Mouse (Mus musculus) embryo, embryonic 11.5 days (tissue): Measurements from ENCODE around the gene Zdhhc11.
A peak's percentile ranks its signal among the peaks of the same experiment; 100 is the strongest.
"Not testable (repeated sequence)": the region's sequence is repeated elsewhere in the genome, so short reads cannot be mapped to it uniquely, and the experiment has no call there.

Source experiments
- DNase-seq: peaks from one replicate; pipeline ENCODE4 v3.0.0-alpha.2; 2012; ENCODE audit warnings: low read depth, low spot score

Zdhhc11 gene

GRCm38 (mm10) chr13:74006881-74007280, 43.2 kb downstream of the Zdhhc11 start:
- DNase-seq, result not testable (repeated sequence)

GRCm38 (mm10) chr13:74008216-74008615, 44.6 kb downstream of the Zdhhc11 start:
- not testable (repeated sequence) for DNase-seq

GRCm38 (mm10) chr13:74008948-74009718, 45.5 kb downstream of the Zdhhc11 start, which contains the start of gene Tppp:
Gene Tppp, plus strand, starts transcription at chr13:74009407.
- DNase-seq, result peak; percentile 79

GRCm38 (mm10) chr13:74009791-74010614, 46.4 kb downstream of the Zdhhc11 start:
- DNase-seq, result no peak

- no peak for DNase-seq
These were observed 47.0 kb downstream of the Zdhhc11 start for GRCm38 (mm10) chr13:74010678-74011077.

GRCm38 (mm10) chr13:74015908-74016307, 52.3 kb downstream of the Zdhhc11 start:
- DNase-seq, result no peak

GRCm38 (mm10) chr13:74017426-74017825, 53.8 kb downstream of the Zdhhc11 start:
- DNase-seq, result no peak

GRCm38 (mm10) chr13:74019006-74019405, 55.4 kb downstream of the Zdhhc11 start:
- not testable (repeated sequence) for DNase-seq

- no peak for DNase-seq
These were observed 61.8 kb downstream of the Zdhhc11 start for GRCm38 (mm10) chr13:74025151-74026081.

GRCm38 (mm10) chr13:74026215-74026614, 62.6 kb downstream of the Zdhhc11 start:
- DNase-seq, result no peak

- no peak for DNase-seq
These were observed 64.5 kb downstream of the Zdhhc11 start for GRCm38 (mm10) chr13:74028116-74028515.

- DNase-seq, result no peak
These were observed 65.4 kb downstream of the Zdhhc11 start for GRCm38 (mm10) chr13:74029013-74029412.

- no peak for DNase-seq
These were observed 67.0 kb downstream of the Zdhhc11 start for GRCm38 (mm10) chr13:74030691-74031090.

GRCm38 (mm10) chr13:74031133-74031532, 67.5 kb downstream of the Zdhhc11 start:
- DNase-seq, result no peak

- DNase-seq, result no peak
These were observed 71.1 kb downstream of the Zdhhc11 start for GRCm38 (mm10) chr13:74034756-74035155.

- DNase-seq, result no peak
These were observed 72.1 kb downstream of the Zdhhc11 start for GRCm38 (mm10) chr13:74035776-74036175.

GRCm38 (mm10) chr13:74039926-74040325, 76.3 kb downstream of the Zdhhc11 start:
- no peak for DNase-seq
